Mouse (Mus musculus): ENCODE measurements at regions not wholly inside any gene's neighbourhood (a gene's known extent, or its start where the extent isn't known, plus 50 kb on each side); places are given as distances from the start of the nearest gene placed in this dataset.

- Histone ChIP-seq H3K4me3 (no peak overlapping the region), H3K36me3 (no peaks in the 10 kb centered on the region), H3K9me3 (no peaks in the 10 kb centered on the region), H3K27me3 (no peaks in the 10 kb centered on the region), H3K27ac (peak overlapping the region; percentile 1; the same call in 1 of the 2 replicates), H3K4me1 (replicated peaks) (peaks cover 9% of the 10 kb centered on the region), H3K4me2 (no peak overlapping the region), H3K9ac (no peak overlapping the region)
- WGBS: 34% methylated on average over 7 of the region's 7 CpGs
- ATAC-seq (ENCODE audit: low FRiP score): peak; percentile 52; the same call in 1 of the 2 replicates
Observed at GRCm38 (mm10) chr3:137529961-137530609, 91.3 kb upstream of the Ddit4l start.

- H3K27ac ChIP-seq: no peak overlapping the region
- H3K9ac ChIP-seq: no peak overlapping the region
- no peaks in the 10 kb centered on the region for H3K4me1 ChIP-seq (replicated peaks)
- no peak for ATAC-seq (ENCODE audit: low FRiP score)
- no peak overlapping the region for H3K4me2 ChIP-seq
- no peaks in the 10 kb centered on the region for H3K36me3 ChIP-seq
- peaks cover 20% of the 10 kb centered on the region for H3K27me3 ChIP-seq
- H3K4me3 ChIP-seq: no peak overlapping the region
- WGBS: 82% methylated on average over 3 of the region's 3 CpGs
- no peaks in the 10 kb centered on the region for H3K9me3 ChIP-seq
Observed at GRCm38 (mm10) chr3:137541666-137542065, 79.7 kb upstream of the Ddit4l start.

- Histone ChIP-seq H3K4me1 (replicated peaks) (peaks cover 2% of the 10 kb centered on the region), H3K4me3 (no peak overlapping the region), H3K9me3 (no peaks in the 10 kb centered on the region), H3K9ac (no peak overlapping the region), H3K4me2 (no peak overlapping the region), H3K36me3 (no peaks in the 10 kb centered on the region), H3K27ac (no peak overlapping the region), H3K27me3 (peaks cover 21% of the 10 kb centered on the region)
- whole genome bisulfite sequencing: 72% methylated on average over 1 of the region's 1 CpGs
- ATAC-seq (ENCODE audit: low FRiP score): no peak
Observed at GRCm38 (mm10) chr3:137542343-137542742, 79.1 kb upstream of the Ddit4l start.

GRCm38 (mm10) chr3:137547414-137547877, 74.0 kb upstream of the Ddit4l start:
- ATAC-seq (ENCODE audit: low FRiP score): peak; percentile 76
- 0 out of 2 replicates have a peak overlapping the region, but pooled peaks have one; percentile 51 for H3K9ac ChIP-seq
- no peak overlapping the region for H3K27ac ChIP-seq
- peaks cover 27% of the 10 kb centered on the region for H3K27me3 ChIP-seq
- no peaks in the 10 kb centered on the region for H3K36me3 ChIP-seq
- H3K9me3 ChIP-seq: no peaks in the 10 kb centered on the region
- H3K4me1 ChIP-seq (replicated peaks): peaks cover 11% of the 10 kb centered on the region
- peak overlapping the region; percentile 22 for H3K4me3 ChIP-seq
- H3K4me2 ChIP-seq: peak overlapping the region; percentile 52
- 2% methylated on average over 12 of the region's 12 CpGs for WGBS

- Histone ChIP-seq H3K9me3 (no peaks in the 10 kb centered on the region), H3K4me2 (peak overlapping the region; percentile 52), H3K27me3 (peaks cover 27% of the 10 kb centered on the region), H3K36me3 (no peaks in the 10 kb centered on the region), H3K4me3 (peak overlapping the region; percentile 22; the same call in 1 of the 2 replicates), H3K4me1 (replicated peaks) (peaks cover 11% of the 10 kb centered on the region), H3K9ac (0 out of 2 replicates have a peak overlapping the region, but pooled peaks have one; percentile 51), H3K27ac (no peak overlapping the region; the same call in 1 of the 2 replicates)
- peak; percentile 52; the same call in 1 of the 2 replicates for ATAC-seq (ENCODE audit: low FRiP score)
- 2% methylated on average over 6 of the region's 6 CpGs for WGBS
Observed at GRCm38 (mm10) chr3:137547938-137548337, 73.5 kb upstream of the Ddit4l start.

- WGBS: 93% methylated on average over 4 of the region's 4 CpGs
- no peaks in the 10 kb centered on the region for H3K9me3 ChIP-seq
- no peak overlapping the region for H3K4me2 ChIP-seq
- H3K27me3 ChIP-seq: peaks cover 22% of the 10 kb centered on the region
- no peak overlapping the region for H3K4me3 ChIP-seq
- no peaks in the 10 kb centered on the region for H3K36me3 ChIP-seq
- no peak overlapping the region for H3K27ac ChIP-seq
- H3K9ac ChIP-seq: no peak overlapping the region
- H3K4me1 ChIP-seq (replicated peaks): peaks cover 11% of the 10 kb centered on the region
- no peak for ATAC-seq (ENCODE audit: low FRiP score)
Observed at GRCm38 (mm10) chr3:137550708-137551107, 70.7 kb upstream of the Ddit4l start.

- no peak for ATAC-seq (ENCODE audit: low FRiP score)
- Histone ChIP-seq H3K4me3 (no peak overlapping the region), H3K9me3 (no peaks in the 10 kb centered on the region), H3K4me1 (replicated peaks) (peaks cover 6% of the 10 kb centered on the region), H3K4me2 (no peak overlapping the region), H3K9ac (no peak overlapping the region), H3K27ac (no peak overlapping the region), H3K27me3 (peaks cover 10% of the 10 kb centered on the region), H3K36me3 (no peaks in the 10 kb centered on the region)
- 83% methylated on average over 12 of the region's 12 CpGs for WGBS
Observed at GRCm38 (mm10) chr3:137552472-137553336, 68.7 kb upstream of the Ddit4l start.

- Histone ChIP-seq H3K4me3 (no peak overlapping the region), H3K4me2 (no peak overlapping the region), H3K9me3 (no peaks in the 10 kb centered on the region), H3K27ac (no peak overlapping the region), H3K9ac (no peak overlapping the region), H3K4me1 (replicated peaks) (peaks cover 5% of the 10 kb centered on the region; the same call in 1 of the 2 replicates), H3K27me3 (no peaks in the 10 kb centered on the region), H3K36me3 (no peaks in the 10 kb centered on the region)
- ATAC-seq (ENCODE audit: low FRiP score): no peak
- 62% methylated on average over 6 of the region's 6 CpGs for WGBS
Observed at GRCm38 (mm10) chr3:137560851-137561449, 60.5 kb upstream of the Ddit4l start.

GRCm38 (mm10) chr3:137561986-137562385, 59.4 kb upstream of the Ddit4l start:
- no peaks in the 10 kb centered on the region for H3K36me3 ChIP-seq
- no peaks in the 10 kb centered on the region for H3K9me3 ChIP-seq
- H3K4me3 ChIP-seq: no peak overlapping the region
- no peaks in the 10 kb centered on the region for H3K27me3 ChIP-seq
- H3K4me2 ChIP-seq: no peak overlapping the region
- no peak overlapping the region for H3K9ac ChIP-seq
- no peak overlapping the region for H3K27ac ChIP-seq
- 80% methylated on average over 2 of the region's 2 CpGs for WGBS
- ATAC-seq (ENCODE audit: low FRiP score): no peak
- peaks cover 5% of the 10 kb centered on the region; the same call in 1 of the 2 replicates for H3K4me1 ChIP-seq (replicated peaks)

- H3K4me3 ChIP-seq: no peak overlapping the region
- H3K9ac ChIP-seq: no peak overlapping the region
- H3K4me1 ChIP-seq (replicated peaks): peaks cover 5% of the 10 kb centered on the region; the same call in 1 of the 2 replicates
- H3K27ac ChIP-seq: no peak overlapping the region
- no peak overlapping the region for H3K4me2 ChIP-seq
- 76% methylated on average over 6 of the region's 6 CpGs for WGBS
- H3K9me3 ChIP-seq: no peaks in the 10 kb centered on the region
- ATAC-seq (ENCODE audit: low FRiP score): no peak
- H3K27me3 ChIP-seq: no peaks in the 10 kb centered on the region
- H3K36me3 ChIP-seq: no peaks in the 10 kb centered on the region
Observed at GRCm38 (mm10) chr3:137563541-137564080, 57.8 kb upstream of the Ddit4l start.

- no peak overlapping the region for H3K4me2 ChIP-seq
- no peaks in the 10 kb centered on the region for H3K9me3 ChIP-seq
- no peaks in the 10 kb centered on the region for H3K36me3 ChIP-seq
- WGBS: 66% methylated on average over 5 of the region's 5 CpGs
- peaks cover 5% of the 10 kb centered on the region; the same call in 1 of the 2 replicates for H3K4me1 ChIP-seq (replicated peaks)
- H3K9ac ChIP-seq: no peak overlapping the region
- ATAC-seq (ENCODE audit: low FRiP score): no peak
- H3K4me3 ChIP-seq: no peak overlapping the region
- no peaks in the 10 kb centered on the region for H3K27me3 ChIP-seq
- no peak overlapping the region for H3K27ac ChIP-seq
Observed at GRCm38 (mm10) chr3:137564282-137564681, 57.1 kb upstream of the Ddit4l start.

Data from hindbrain, embryonic 13.5 days (tissue).